Mouse (Mus musculus) lung, adult 2 months (tissue): ENCODE results near the gene Dhx8.

Experiments
- CTCF ChIP-seq: fragments of 200-500 bp; IDR thresholded peaks from 2 replicates; pipeline ENCODE4 v1.5.1; 2011; ENCODE audit warnings: mild to moderate bottlenecking, low read length, control low read depth; ENCODE audit not compliant: insufficient read depth
- POLR2A ChIP-seq: fragments of 200-500 bp; IDR thresholded peaks from 2 replicates; pipeline ENCODE4 v1.6.1; 2011; ENCODE audit warnings: low read depth, mild to moderate bottlenecking, control low read depth, low read length, borderline replicate concordance; ENCODE audit errors: extremely low read depth

DNA sequence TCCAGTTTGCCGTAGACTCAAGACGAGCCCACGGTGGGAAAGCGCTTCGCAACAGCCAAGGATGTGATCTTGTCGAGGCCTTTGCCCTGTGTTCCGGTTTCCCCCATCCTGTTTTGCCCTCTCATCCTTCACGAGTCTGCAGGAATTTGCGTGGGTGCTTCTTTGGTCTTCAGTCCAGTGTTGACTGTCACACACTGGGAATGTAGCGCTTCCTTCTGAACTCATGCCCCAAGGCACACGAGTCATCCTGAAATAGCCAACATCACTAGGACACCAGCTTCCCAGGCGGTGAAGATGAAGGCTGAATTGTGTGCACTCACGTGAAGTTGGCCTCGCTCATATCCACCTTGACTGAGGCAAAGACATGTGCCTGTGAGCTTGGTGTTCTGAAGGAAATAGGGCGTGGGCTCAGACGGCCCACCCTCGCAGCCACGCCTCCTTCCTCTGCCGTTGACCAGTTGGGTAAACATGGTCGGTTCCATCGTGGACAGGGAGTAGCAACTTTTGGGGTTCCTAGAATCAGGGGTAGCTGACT lies 12.7 kb upstream of the Dhx8 start:
- TF ChIP-seq CTCF (no peak), POLR2A (no peak)
